In the genomic region with DNA sequence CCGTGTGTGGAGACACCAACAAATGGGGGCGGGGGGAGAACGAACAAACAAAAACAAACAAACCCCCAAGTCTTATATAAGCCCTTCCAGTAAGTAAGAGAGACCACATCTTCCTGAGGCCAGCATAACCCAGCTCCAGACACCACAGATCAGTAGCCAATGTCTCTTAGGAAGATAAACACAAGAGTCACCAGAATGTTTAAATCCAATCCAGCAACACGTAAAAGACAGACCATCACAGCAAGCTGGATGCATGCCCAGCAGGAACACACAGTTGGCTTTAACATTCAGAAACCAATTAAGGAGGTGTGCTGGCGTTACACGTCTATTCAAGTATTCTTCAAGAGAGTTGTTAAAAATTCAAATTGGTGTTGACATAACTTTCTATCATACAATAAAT, we compare ENCODE assay signal across 26 mouse cellular contexts. TPM values are rescaled to one million over a fixed set of nuclear protein-coding genes. Genes with fewer than 3 reads are reported as not detected.
DNase-seq lines count a peak whose midpoint lies in the region; ATAC-seq and TF ChIP-seq lines count a peak whose summit lies in the region.
"Had no signal": no experiment of that assay in that cellular context is flagged by ENCODE, and none has a peak within 500 bp of the region (broad histone marks: within the 10 kb centered on the region; RNA-seq: fewer than 3 reads in every experiment).

No protein-coding gene starts in this region.

- DNase-seq in embryonic facial prominence, embryonic 14.5 days (ENCODE audit: low spot score) = peak; percentile 34
- DNase-seq in embryonic facial prominence, embryonic 10.5 days (ENCODE audit: low spot score) = no peak
- DNase-seq in heart, postnatal 36 days = no peak
- DNase-seq in lung, postnatal 0 days (ENCODE audit: low spot score) = peak; percentile 43
- no peak for DNase-seq in lung, postnatal 25 days (ENCODE audit: low spot score)
- DNase-seq in gastrocnemius, postnatal 14 days = no peak
- DNase-seq: adrenal gland, postnatal 14 days; cerebellum, adult 18-20 months; cerebellum, postnatal 10 days; gastrocnemius, postnatal 10 days; heart, postnatal 14 days; kidney, adult 8-10 months; kidney, postnatal 4 days; thymus, adult 18-20 months; thymus, postnatal 25 days had no signal

- no peaks in the 10 kb centered on the region for H3K9me3 ChIP-seq in embryonic facial prominence, embryonic 14.5 days (ENCODE audit: control insufficient read depth, low read length)
- no peaks in the 10 kb centered on the region for H3K9me3 ChIP-seq in embryonic facial prominence, embryonic 10.5 days
- H3K9me3 ChIP-seq in heart, embryonic 15.5 days (replicated peaks) = no peaks in the 10 kb centered on the region
- H3K9me3 ChIP-seq in lung, postnatal 0 days (ENCODE audit: low read length) = no peaks in the 10 kb centered on the region
- H3K9me3 ChIP-seq: heart, embryonic 10.5 days; hindbrain, embryonic 13.5 days; limb, embryonic 13.5 days had no signal

- WGBS in embryonic facial prominence, embryonic 14.5 days = 61% methylated on average over 6 of the region's 6 CpGs
- WGBS in embryonic facial prominence, embryonic 10.5 days = 80% methylated on average over 6 of the region's 6 CpGs
- 48% methylated on average over 6 of the region's 6 CpGs for WGBS in heart, embryonic 15.5 days
- WGBS in lung, postnatal 0 days = 32% methylated on average over 6 of the region's 6 CpGs

- no peak overlapping the region for H3K4me2 ChIP-seq in embryonic facial prominence, embryonic 14.5 days (ENCODE audit: low read depth, low read length)
- H3K4me2 ChIP-seq in heart, embryonic 15.5 days = no peak overlapping the region
- no peak overlapping the region for H3K4me2 ChIP-seq in lung, postnatal 0 days (replicated peaks; ENCODE audit: low read depth, low read length)
- H3K4me2 ChIP-seq: hindbrain, embryonic 13.5 days; limb, embryonic 13.5 days; liver, embryonic 11.5 days; midbrain, embryonic 11.5 days had no signal

- intact Hi-C loops in heart, postnatal 36 days (cut with DNase I) = no loop called here
- intact Hi-C loops in gastrocnemius, postnatal 14 days (cut with DNase I; ENCODE audit: low total_unique reads) = no loop called here

- H3K4me3 ChIP-seq in embryonic facial prominence, embryonic 14.5 days (ENCODE audit: low read depth, low read length) = no peak overlapping the region
- H3K4me3 ChIP-seq in embryonic facial prominence, embryonic 10.5 days = no peak overlapping the region
- no peak overlapping the region for H3K4me3 ChIP-seq in heart, embryonic 15.5 days
- H3K4me3 ChIP-seq in lung, postnatal 0 days (ENCODE audit: low read depth, low read length) = no peak overlapping the region
- H3K4me3 ChIP-seq: heart, embryonic 10.5 days; hindbrain, embryonic 13.5 days; limb, embryonic 13.5 days had no signal

- no peak overlapping the region for H3K9ac ChIP-seq in embryonic facial prominence, embryonic 14.5 days (ENCODE audit: low read depth, low read length)
- H3K9ac ChIP-seq in heart, embryonic 15.5 days = no peak overlapping the region
- H3K9ac ChIP-seq in lung, postnatal 0 days (replicated peaks; ENCODE audit: low read depth) = no peak overlapping the region
- H3K9ac ChIP-seq: hindbrain, embryonic 13.5 days; limb, embryonic 13.5 days had no signal

- ATAC-seq in embryonic facial prominence, embryonic 14.5 days (ENCODE audit: low read depth) = no peak
- ATAC-seq in heart, embryonic 15.5 days (replicated peaks; ENCODE audit: insufficient number of reproducible peaks, insufficient read depth, low FRiP score, low read depth) = no peak
- ATAC-seq in lung, postnatal 0 days = no peak
- ATAC-seq: forebrain, embryonic 16.5 days; intestine, embryonic 16.5 days; midbrain, embryonic 16.5 days had no signal

- TF ChIP-seq CTCF in lung, postnatal 0 days (IDR thresholded peaks at IDR 0.05) = no peak

- H3K36me3 ChIP-seq in embryonic facial prominence, embryonic 14.5 days (ENCODE audit: control insufficient read depth, insufficient read depth, low read length) = no peaks in the 10 kb centered on the region
- no peaks in the 10 kb centered on the region for H3K36me3 ChIP-seq in embryonic facial prominence, embryonic 10.5 days (replicated peaks)
- no peaks in the 10 kb centered on the region for H3K36me3 ChIP-seq in heart, embryonic 15.5 days
- H3K36me3 ChIP-seq in lung, postnatal 0 days (ENCODE audit: insufficient read depth, low read length) = no peaks in the 10 kb centered on the region
- H3K36me3 ChIP-seq: heart, embryonic 10.5 days; hindbrain, embryonic 13.5 days; limb, embryonic 13.5 days had no signal

- H3K27ac ChIP-seq in embryonic facial prominence, embryonic 14.5 days (replicated peaks; ENCODE audit: low read depth, low read length) = no peak overlapping the region
- H3K27ac ChIP-seq in embryonic facial prominence, embryonic 10.5 days (replicated peaks) = no peak overlapping the region
- peak overlapping the region; percentile 3; the same call in 1 of the 2 replicates for H3K27ac ChIP-seq in heart, embryonic 15.5 days
- no peak overlapping the region for H3K27ac ChIP-seq in lung, postnatal 0 days (ENCODE audit: low read length)
- H3K27ac ChIP-seq: heart, embryonic 10.5 days; hindbrain, embryonic 13.5 days; kidney, postnatal 0 days; stomach, postnatal 0 days had no signal

- peaks cover 14% of the 10 kb centered on the region for H3K4me1 ChIP-seq in embryonic facial prominence, embryonic 14.5 days (ENCODE audit: control insufficient read depth, insufficient read depth, low read length)
- peaks cover 36% of the 10 kb centered on the region for H3K4me1 ChIP-seq in embryonic facial prominence, embryonic 10.5 days
- peaks cover 29% of the 10 kb centered on the region for H3K4me1 ChIP-seq in heart, embryonic 15.5 days (replicated peaks)
- H3K4me1 ChIP-seq in lung, postnatal 0 days (ENCODE audit: insufficient read depth, low read depth, low read length) = 0 out of 2 replicates have a peak, but pooled peaks cover 2% of the 10 kb centered on the region
- H3K4me1 ChIP-seq: hindbrain, embryonic 13.5 days had no signal

- H3K27me3 ChIP-seq in embryonic facial prominence, embryonic 14.5 days (replicated peaks; ENCODE audit: control insufficient read depth, insufficient read depth, low read length) = no peaks in the 10 kb centered on the region
- H3K27me3 ChIP-seq in embryonic facial prominence, embryonic 10.5 days (replicated peaks; ENCODE audit: low read depth, poor library complexity, severe bottlenecking) = no peaks in the 10 kb centered on the region
- no peaks in the 10 kb centered on the region for H3K27me3 ChIP-seq in heart, embryonic 15.5 days
- no peaks in the 10 kb centered on the region for H3K27me3 ChIP-seq in lung, postnatal 0 days (replicated peaks; ENCODE audit: insufficient read depth, low read length)
- H3K27me3 ChIP-seq: hindbrain, embryonic 13.5 days; limb, embryonic 13.5 days had no signal

- no peak for TF ChIP-seq EP300 in lung, postnatal 0 days (IDR thresholded peaks at IDR 0.05)

RNA-seq across cellular contexts. Expression of a gene that starts 50.1 kb away (rescaled TPM):
- polyA plus RNA-seq in embryonic facial prominence, embryonic 14.5 days (2014; fragmentation: Nextera tagmentation; extraction: Ambion mirVana) = 4.2 and 5.4 TPM in 2 replicates
- 5.1 and 6.8 TPM in 2 replicates for polyA plus RNA-seq in embryonic facial prominence, embryonic 10.5 days (2016; fragmentation: Nextera tagmentation; extraction: Ambion mirVana)
- 14.0 and 14.8 TPM in 2 replicates for polyA plus RNA-seq in heart, embryonic 15.5 days (2015; fragmentation: Nextera tagmentation; extraction: Ambion mirVana)
- total RNA-seq in heart, postnatal 36 days (2021) = 10 to 100 TPM; 16.9 to 22.0 TPM
- 25.3 and 30.1 TPM in 2 replicates for polyA plus RNA-seq in lung, postnatal 0 days (2015; fragmentation: Nextera tagmentation; extraction: Ambion mirVana)
- total RNA-seq in gastrocnemius, postnatal 14 days (2021) = 10 to 100 TPM in 1 of 2 experiments, 1 to 10 TPM in 1; 6.3 to 12.5 TPM

Comparison
In these comparisons a context has a peak if more than half of its experiments do, and no peak if none do; other contexts are left out.
1. DNase-seq: peak in embryonic facial prominence, embryonic 14.5 days (single experiment) and lung, postnatal 0 days (single experiment); none in embryonic facial prominence, embryonic 10.5 days (single experiment), heart, postnatal 36 days (0 of 2), lung, postnatal 25 days (single experiment) and gastrocnemius, postnatal 14 days (single experiment).